Mouse (Mus musculus) embryonic fibroblast, embryonic 13.5 days (primary cell): ENCODE measurements around the gene Prkch.

Experiments
- CTCF ChIP-seq: IDR thresholded peaks from 2 replicates; pipeline ENCODE4 v1.5.1; 2011; ENCODE audit warnings: mild to moderate bottlenecking, control low read depth, low read length, moderate library complexity, borderline replicate concordance; ENCODE audit not compliant: insufficient read depth
- POLR2A ChIP-seq: IDR thresholded peaks from 2 replicates; pipeline ENCODE4 v1.6.1; 2011; ENCODE audit warnings: low read depth, mild to moderate bottlenecking, control low read depth, low read length, moderate library complexity

DNA sequence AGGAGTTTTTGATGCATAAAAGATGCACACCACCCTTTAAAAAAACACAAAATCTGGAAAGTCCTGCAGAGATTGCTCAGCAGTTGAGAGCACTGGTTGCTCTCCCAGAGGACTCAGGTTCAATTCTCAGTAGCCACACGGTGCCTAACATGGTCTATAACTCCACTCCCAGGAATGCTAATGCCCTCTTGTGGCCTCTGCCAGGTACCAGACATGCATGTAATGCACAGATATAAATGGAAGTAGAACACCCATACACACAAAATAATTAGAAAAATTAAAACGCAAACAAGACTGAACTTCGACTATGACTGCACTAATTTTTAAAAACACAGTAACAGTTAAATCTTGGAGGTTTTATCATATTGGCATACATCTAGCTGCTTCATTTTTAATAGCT lies 119.8 kb downstream of the Prkch start:
- TF ChIP-seq POLR2A (no peak), CTCF (no peak)
